Mouse (Mus musculus): ENCODE data around the gene Bet1.

DNA sequence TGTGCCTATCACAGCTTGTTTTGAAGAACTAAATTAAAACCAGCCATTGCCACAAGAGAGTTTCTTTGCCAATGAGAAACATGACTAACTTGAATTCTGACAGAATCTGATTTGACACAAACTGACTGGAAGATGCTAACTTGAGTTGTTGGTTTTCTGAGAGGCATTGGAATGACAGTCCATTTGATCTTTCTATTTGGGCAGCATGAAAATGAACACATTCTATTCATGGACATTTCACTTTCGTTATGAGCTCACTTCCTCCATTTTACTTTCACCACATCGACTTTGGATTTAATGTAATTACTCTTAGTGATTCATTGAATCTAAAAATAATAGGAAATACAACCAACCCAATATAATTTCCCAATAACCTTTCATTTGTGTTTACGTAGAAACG is 32.4 kb downstream of the Bet1 start:
- TF ChIP-seq ZC3H11A (IDR thresholded peaks at IDR 0.05; ENCODE audit: borderline replicate concordance, low read depth, low read length) (no peak), ZNF384 (IDR thresholded peaks at IDR 0.05; ENCODE audit: low read depth, low read length) (no peak)
